Mouse (Mus musculus) cerebellum, adult 9-11 months (tissue): ENCODE data around the gene BC016579.
A peak's percentile ranks its signal among the peaks of the same experiment; 100 is the strongest.

ENCODE experiments used
- DNase-seq: peaks from one replicate; pipeline ENCODE4 v3.0.0; 2022

Gene BC016579

DNA sequence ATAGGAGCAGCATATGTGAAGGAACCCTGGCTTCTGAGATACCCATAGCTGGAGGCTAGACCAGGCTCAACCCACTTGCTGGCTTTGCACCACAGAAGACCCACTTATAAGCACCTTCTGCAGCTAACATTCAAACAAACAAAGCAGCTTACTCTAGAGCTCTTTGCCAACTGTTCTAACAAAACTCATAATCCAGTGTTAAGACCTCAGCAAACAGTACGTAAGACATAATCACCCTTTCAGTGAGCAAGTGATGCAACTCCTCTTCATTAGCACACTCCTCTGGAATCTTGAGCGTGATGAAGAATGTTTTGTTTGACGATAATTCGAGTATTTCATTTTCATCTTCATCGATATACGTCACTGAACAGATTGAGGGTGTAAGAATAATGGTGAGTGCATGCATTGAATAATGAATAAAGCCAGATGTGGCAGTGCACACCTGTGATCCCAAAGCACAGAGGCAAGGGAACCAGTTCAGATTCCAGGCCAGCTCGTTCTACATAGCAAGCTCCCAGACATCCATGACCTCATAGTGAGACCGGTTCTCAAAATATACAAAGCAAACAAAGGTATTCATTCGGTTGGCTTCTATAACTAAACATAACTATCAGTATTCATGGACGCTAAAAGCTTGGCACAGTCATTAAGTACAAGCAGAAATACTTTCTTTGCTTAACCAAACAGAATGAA is 13.7 kb downstream of the BC016579 start:
- DNase-seq: no peak

DNA sequence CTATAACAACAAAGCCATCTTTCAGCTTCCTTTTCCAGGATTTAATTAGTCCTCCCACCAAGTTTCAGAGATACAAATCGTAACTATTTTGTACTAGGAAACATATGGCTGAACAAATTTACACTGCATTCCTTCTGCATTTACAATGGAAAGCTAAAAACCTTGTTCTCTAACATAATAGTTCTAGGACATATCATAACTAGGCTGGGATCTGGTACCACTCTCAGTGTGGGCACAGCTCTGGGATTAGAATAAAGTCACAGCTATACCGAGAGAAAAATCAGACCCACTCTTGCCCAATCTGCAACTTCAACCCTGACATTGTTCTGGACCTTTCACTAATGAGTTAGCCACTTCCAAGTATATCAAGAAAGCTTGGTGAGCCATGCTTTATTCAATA is 18.0 kb downstream of the BC016579 start:
- DNase-seq: no peak

GRCm38 (mm10) chr16:45632420-45632819 is 21.4 kb downstream of the BC016579 start:
- no peak for DNase-seq

DNA sequence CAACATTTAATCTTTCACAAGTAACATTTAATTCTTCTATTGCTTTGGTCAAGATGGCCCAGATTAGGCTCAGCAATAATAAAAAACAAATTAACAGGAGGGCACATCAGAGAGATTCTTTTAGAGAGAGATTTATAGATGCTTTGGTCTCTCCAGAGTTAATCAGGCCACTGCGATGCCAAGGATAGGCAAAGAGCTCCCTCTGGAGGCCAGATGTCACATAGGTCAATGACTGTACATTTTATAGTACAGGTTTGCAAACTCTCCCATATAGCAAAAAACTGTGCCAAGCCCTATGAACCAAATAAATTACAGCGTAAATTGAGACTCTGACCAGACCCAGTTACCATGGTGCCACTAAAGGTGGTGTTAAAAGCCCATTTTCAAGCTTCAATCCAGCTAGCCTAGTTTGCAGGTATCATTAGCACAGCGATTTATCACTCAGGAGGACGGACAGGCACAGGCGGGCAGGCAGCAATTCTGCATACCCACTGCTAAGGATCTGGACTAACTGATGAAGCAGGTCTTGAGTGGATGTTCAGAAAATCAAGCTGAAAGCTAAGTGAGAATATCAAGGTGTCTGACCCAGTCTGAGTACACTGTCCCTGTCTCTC is 23.4 kb downstream of the BC016579 start:
- peak; percentile 61 for DNase-seq

DNA sequence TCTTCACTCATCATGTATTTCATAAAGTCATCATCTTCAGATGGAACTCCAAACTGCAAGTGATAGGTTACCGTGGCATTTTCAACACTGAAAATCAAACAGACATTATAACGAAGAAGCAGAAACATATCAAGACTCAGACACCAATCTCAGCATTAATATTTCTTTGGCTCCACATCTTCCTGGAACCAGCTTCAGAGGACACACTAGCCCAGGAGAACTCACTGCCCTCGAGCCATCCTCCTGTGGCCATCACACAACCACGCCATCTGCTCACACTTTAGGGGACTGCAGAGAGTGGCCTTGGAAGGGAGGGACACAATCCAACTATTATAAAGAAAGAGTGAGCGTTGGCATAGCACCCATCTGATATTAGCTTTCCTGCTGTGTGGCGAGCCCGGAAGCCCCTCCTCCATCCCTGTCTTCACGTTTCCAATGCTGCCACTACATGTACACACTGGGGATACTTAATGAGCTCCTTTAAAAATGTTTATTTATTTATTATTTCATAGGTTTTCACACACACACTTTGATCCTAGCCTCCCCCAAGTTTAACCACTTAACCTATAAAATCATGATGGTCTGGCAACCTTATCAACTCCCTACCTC is 24.3 kb downstream of the BC016579 start:
- DNase-seq: peak; percentile 30

DNA sequence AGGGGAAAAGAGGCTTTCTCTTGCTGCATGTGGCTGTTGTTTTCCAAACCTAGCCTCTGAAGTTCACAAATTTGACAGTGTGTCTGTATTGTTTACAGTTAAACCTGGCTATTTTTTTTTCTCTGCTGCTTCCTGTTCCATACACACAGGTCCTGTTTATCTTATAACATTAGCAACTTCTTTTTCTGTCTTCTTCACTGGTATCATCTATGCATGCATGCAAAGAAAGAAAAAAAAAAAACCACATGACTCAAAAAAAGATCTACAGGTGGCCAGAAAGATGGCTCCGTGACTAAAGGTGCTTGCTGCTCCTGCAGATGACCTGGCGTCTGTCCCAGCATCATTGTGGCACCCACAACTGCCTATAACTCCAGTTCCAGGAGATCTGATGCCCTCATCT is 28.5 kb downstream of the BC016579 start:
- no peak for DNase-seq

- DNase-seq: no peak
Observed at GRCm38 (mm10) chr16:45624791-45625190, 29.1 kb downstream of the BC016579 start.

- DNase-seq: no peak
Observed at GRCm38 (mm10) chr16:45623230-45623629, 30.6 kb downstream of the BC016579 start.

- no peak for DNase-seq
Observed at GRCm38 (mm10) chr16:45619751-45620375, 34.0 kb downstream of the BC016579 start.

GRCm38 (mm10) chr16:45615944-45616343 is 37.9 kb downstream of the BC016579 start:
- DNase-seq: no peak

DNA sequence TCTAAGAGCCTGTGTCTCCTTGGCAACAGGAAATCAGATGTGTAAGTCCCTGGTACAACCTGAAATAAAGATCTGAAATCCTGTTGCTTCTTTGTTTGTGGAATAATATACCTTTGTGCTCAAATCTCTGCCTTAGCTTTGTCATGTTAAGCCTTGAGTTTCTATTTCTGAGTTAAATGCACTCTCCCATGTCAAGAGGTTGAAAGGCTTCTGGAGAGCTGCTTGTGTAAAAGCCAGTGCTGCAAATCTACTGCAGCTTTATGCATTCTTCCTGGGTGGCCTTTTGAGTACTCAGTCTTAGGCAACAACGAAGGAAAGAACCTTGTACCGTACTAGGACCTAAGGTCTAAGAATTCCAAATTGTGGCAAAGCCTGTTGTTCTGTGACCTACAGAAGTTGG is 40.6 kb downstream of the BC016579 start:
- no peak for DNase-seq

DNA sequence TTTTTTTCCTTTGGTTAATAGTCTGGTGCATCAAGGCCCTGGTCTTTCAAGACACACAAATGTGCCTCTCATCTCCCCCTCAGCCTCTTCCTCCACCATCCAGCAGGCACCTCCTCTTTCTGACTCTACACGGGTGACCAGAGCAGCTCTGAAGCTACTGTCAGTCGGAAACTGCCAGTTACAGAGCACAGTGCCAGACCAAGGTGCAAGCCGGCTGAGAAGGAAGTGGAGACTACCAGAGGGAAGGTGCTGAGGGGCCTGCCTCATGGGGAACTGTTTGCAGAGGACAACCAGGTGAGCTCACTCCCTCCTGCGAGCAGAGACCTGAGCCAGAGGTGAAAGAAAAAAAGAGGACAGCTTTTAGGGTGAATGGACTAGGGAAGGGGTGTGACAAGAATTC is 43.6 kb downstream of the BC016579 start, which contains the start of gene Gcsam:
Gcsam (plus strand) TSS at position 114 of the 400 bp plus-strand sequence.
- DNase-seq: no peak

DNA sequence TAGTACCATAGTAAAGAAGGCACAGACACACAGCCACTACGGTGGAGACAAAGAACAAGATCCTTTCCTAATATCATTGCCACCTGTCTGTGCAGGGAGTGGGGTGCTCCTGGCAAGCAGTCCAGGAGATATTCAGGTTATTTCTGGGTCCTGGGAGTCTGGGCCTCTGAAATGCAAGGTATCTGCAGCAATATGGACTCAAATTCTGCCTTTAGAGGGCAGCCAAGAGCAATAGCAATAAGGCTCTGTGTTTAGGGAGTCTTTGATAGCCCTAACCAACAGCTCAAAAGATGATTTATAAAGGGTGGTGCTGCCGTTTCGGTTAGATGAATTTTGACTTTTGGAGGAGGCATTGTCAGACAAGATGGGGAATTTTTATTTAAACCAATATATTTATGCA is 44.6 kb downstream of the BC016579 start:
- DNase-seq: no peak

DNA sequence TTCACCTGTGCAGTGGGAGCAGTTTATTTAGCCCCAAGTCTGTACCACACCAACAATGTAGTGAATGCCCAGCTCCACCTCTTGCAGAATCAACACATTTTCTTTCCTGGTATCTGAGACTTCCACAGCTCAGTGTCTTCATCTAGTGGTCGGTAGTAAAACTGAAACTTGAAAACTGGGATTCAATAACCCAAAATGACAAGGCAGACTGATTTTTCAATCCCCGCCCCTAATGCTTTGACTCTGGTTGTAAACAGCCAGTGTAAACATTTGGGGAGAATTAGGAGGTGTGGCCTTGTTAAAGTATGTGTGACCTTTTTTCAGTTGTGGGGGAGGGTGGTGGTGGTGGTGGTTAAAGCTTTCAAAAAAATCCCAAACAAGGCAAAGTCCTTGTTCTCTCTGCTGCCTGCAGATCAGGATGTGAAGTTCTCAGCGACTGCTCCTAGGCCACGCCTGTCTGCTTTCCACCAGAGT is 45.4 kb downstream of the BC016579 start:
- no peak for DNase-seq

- DNase-seq: no peak
Observed at GRCm38 (mm10) chr16:45595494-45595893, 58.4 kb downstream of the BC016579 start.

DNA sequence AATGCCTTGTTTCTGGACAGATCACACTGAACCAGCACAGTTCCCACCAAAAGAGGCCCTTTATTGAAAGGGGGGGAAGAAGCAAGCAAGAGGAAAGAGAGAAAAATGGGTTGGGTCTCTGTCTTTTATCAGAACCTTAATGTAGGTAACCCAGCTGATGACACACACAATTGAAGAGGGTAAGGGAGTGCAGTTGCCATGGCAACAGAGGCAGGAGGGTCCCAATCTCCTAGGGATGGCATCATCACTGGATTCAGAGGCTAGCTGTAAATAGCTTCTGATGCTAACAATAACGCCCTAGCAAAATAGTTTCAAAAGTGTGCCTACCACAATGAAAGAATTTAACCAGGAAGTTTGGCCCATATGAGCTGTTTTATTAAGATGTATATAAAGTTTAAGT is 60.2 kb downstream of the BC016579 start:
- no peak for DNase-seq

DNA sequence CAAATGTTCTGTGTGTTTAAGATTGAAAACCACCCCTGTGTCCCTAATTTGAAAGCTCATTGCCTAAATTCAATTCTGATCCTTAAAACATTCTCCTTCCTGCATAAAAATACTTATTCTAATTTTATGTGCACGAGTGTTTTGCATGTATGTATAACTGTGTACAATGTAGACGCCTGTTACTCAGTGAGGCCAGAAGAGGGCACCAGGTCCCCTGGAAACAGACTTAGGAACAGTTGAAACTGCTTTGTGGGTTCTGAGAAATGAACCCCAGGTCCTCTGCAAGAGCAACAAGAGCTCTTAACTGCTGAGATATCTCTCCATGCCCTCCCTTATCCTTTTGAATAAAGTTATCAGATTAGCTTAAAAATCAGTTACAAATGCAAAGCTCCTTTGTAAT is 71.4 kb downstream of the BC016579 start:
- no peak for DNase-seq

- DNase-seq: no peak
Observed at GRCm38 (mm10) chr16:45579883-45580282, 74.0 kb downstream of the BC016579 start.
